Mouse (Mus musculus): ENCODE results near the gene Esp15. TPM values are rescaled to one million over a fixed set of nuclear protein-coding genes. Genes with fewer than 3 reads are reported as not detected.
"Not testable (repeated sequence)": the region's sequence is repeated elsewhere in the genome, so short reads cannot be mapped to it uniquely, and the experiment has no call there.

The Esp15 gene
- not detected in 2 replicates for polyA plus RNA-seq (2016; fragmentation: Nextera tagmentation; extraction: Ambion mirVana)

DNA sequence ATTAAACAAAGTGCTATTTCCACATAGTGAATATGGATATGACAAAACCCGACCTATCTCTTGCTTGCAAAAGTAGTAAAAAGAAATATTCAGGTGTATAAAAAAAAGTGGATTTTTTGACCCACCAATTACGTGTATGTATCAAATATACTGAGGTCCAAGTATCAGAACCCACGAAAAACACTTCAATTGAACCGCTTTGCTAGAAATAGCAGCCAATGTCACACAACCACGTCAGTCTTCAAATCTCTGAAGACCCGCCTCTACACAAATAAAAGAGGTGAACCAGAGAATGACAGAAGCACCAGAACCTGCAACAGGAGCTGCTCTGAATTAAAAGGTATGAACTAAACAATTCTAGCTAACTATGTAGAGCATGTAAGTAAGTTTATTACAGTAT is at the start of gene Esp15:
Gene Esp15, plus strand, starts transcription at position 301 of the 400 bp plus-strand sequence.
- not testable (repeated sequence) for DNase-seq (ENCODE audit: low spot score); H3K4me1 ChIP-seq; H3K27ac ChIP-seq; H3K27me3 ChIP-seq (ENCODE audit: low read depth, poor library complexity, severe bottlenecking); H3K36me3 ChIP-seq; H3K9me3 ChIP-seq (replicated peaks); H3K4me3 ChIP-seq
- 75% methylated on average over 6 of the region's 6 CpGs for WGBS

DNA sequence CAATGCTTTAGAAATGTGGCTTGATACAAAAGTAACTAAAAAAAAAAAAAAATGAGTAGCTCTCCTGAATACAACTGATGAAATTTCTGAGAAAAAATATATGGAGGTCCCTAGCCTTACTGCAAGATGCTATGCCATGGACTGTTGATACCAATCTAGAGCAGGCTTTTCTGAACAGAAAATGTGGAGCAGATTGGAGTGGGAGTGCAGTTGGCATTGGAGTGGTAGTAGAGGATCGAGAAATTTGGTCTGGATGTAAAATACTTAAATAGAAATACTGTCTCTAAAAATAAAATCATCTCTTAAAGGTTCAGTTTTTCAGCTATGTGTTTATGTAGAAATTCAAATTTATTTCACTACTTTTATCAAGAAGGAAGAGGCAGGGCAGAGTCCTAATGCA is 49.2 kb upstream of the Esp15 start:
- Histone ChIP-seq H3K27ac (no peak overlapping the region), H3K36me3 (no peaks in the 10 kb centered on the region), H3K27me3 (ENCODE audit: low read depth, poor library complexity, severe bottlenecking) (no peaks in the 10 kb centered on the region), H3K4me3 (no peak overlapping the region), H3K4me1 (no peaks in the 10 kb centered on the region), H3K9me3 (replicated peaks) (no peaks in the 10 kb centered on the region)
- WGBS: 73% methylated on average over 1 of the region's 1 CpGs
- no peak for DNase-seq (ENCODE audit: low spot score)

Other genes with a start within 250 kb of the Esp15 start
- gene Esp18, start 234.6 kb upstream of the Esp15 start, polyA plus RNA-seq (2016; fragmentation: Nextera tagmentation; extraction: Ambion mirVana): not detected in 2 replicates
- not detected in 2 replicates for gene Esp16, start 104.8 kb upstream of the Esp15 start, polyA plus RNA-seq (2016; fragmentation: Nextera tagmentation; extraction: Ambion mirVana)